In genomic region chr3:142620956-142621562, GRCm38 (mm10) we compare ENCODE assay signal across 8 mouse cellular contexts. TPM values are rescaled to one million over a fixed set of nuclear protein-coding genes. Genes with fewer than 3 reads are reported as not detected.
DNase-seq lines count a peak whose midpoint lies in the region; ATAC-seq lines count a peak whose summit lies in the region.

No protein-coding gene starts in this region.

- intact Hi-C loops in left cerebral cortex, postnatal 4 days (cut with DNase I), result no loop called here

- peak; percentile 18 for DNase-seq in adrenal gland, postnatal 14 days
- DNase-seq in adrenal gland, adult 2 months, result no peak
- DNase-seq in CD4-positive, CD25-positive, alpha-beta regulatory T cell, adult 2 months (ENCODE audit: low read depth, low spot score), result peak; percentile 80
- DNase-seq in lung, postnatal 14 days, result peak; percentile 22
- DNase-seq in adrenal gland, adult 18-20 months (ENCODE audit: low spot score in 2 of 2), result no peak
- no peak for DNase-seq in cerebellum, adult 11-12 months
- DNase-seq in left cerebral cortex, postnatal 4 days, result no peak

- peak; percentile 81 for ATAC-seq in granulocyte monocyte progenitor cell, adult 5-6 weeks (replicated peaks; ENCODE audit: poor library complexity, severe bottlenecking)

RNA-seq across cellular contexts. Expression of gene Gbp2, which starts 0.7 kb away (rescaled TPM):
- 11.8 and 12.7 TPM in 2 replicates for total RNA-seq in adrenal gland, postnatal 14 days (2021)
- 10 to 100 TPM; 18.6 to 20.6 TPM for total RNA-seq in adrenal gland, adult 2 months (2021)
- 7.3 and 9.5 TPM in 2 replicates for polyA plus RNA-seq in adrenal gland, adult 2 months (2012; rRNA removed)
- 7.1 and 9.0 TPM in 2 replicates for total RNA-seq in granulocyte monocyte progenitor cell, adult 5-6 weeks (2014; fragmentation: Nextera tagmentation)
- total RNA-seq in granulocyte monocyte progenitor cell, adult 5-6 weeks (2017), result 8.8 and 11.0 TPM in 2 replicates
- 10 to 100 TPM; 16.5 to 24.6 TPM for total RNA-seq in adrenal gland, adult 18-20 months (2021)
- under 1 TPM; 0.77 to 0.90 TPM for total RNA-seq in left cerebral cortex, postnatal 4 days (2021)

RNA-seq across cellular contexts. Expression of gene Gbp2b, which starts 26.4 kb away (rescaled TPM):
- 0.26 and 0.83 TPM in 2 replicates for total RNA-seq in adrenal gland, postnatal 14 days (2021)
- total RNA-seq in adrenal gland, adult 2 months (2021), result under 1 TPM; 0.29 to 0.62 TPM
- 0.03 TPM in 1 of 2 replicates, not detected in the other for polyA plus RNA-seq in adrenal gland, adult 2 months (2012; rRNA removed)
- total RNA-seq in granulocyte monocyte progenitor cell, adult 5-6 weeks (2014; fragmentation: Nextera tagmentation), result not detected in 2 replicates
- total RNA-seq in granulocyte monocyte progenitor cell, adult 5-6 weeks (2017), result not detected in 2 replicates
- total RNA-seq in adrenal gland, adult 18-20 months (2021), result 1 to 10 TPM in 1 of 2 experiments, under 1 TPM in 1; 0.43 to 1.0 TPM
- total RNA-seq in left cerebral cortex, postnatal 4 days (2021), result not detected

Comparison
In these comparisons a context has a peak if more than half of its experiments do, and no peak if none do; other contexts are left out.
1. DNase-seq: peak in adrenal gland, postnatal 14 days (single experiment), CD4-positive, CD25-positive, alpha-beta regulatory T cell, adult 2 months (single experiment) and lung, postnatal 14 days (single experiment); none in adrenal gland, adult 2 months (single experiment), adrenal gland, adult 18-20 months (0 of 2), cerebellum, adult 11-12 months (single experiment) and left cerebral cortex, postnatal 4 days (single experiment).